Mouse (Mus musculus) forelimb bud, embryonic 11.5 days (tissue): Measurements from ENCODE around the gene Enah.

ENCODE experiments used
- DNase-seq: peaks from one replicate; pipeline ENCODE4 v3.0.0-alpha.2; 2012; ENCODE audit warnings: low read depth, low spot score

The Enah gene

DNA sequence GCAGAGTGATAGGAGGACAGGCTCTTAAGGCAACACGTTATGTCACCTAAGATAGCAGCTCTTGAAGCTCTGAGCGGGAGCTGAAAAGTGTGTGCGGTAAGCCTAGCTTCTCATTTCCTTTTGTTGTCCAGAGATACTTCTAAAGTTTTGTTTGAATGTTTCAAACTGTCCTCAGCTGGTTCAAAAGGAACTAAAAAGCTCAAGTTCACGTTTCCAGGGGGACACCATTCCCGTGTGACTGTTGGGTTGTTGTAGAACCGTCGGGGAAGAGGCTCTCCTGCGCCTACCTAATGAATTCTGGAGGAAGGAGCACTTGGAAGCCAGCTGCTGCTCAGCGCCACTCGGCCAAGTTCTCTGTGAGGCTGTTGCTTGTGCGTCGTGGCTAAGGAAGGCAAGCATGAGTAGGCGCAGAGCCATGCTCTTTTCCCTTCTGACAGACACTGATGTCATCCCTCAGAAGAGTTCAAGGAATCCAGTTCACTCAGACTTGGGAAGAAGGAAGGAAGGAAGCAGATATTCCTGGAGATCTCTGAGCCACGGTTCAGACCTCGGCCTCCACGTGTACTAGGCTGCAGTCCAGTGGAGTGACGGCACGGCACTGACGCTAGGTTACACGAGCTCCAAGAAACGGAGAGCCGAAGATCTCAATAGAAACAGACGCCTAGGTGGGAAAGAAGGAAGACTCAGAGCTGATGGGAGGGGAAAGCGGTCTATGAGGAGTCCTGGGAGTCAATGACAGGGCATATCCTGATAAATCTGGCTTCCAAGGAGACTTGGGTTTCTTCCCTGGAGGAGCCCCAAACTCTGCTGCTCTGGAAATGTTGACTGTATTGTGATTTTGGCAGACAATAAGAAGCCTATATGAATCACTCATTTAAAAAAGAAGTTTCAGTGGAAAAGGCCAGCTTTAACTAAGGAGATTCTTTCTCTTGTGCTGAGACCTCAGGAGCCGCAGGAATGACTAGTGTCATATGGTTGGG lies 8.7 kb upstream of the Enah start:
- no peak for DNase-seq

DNA sequence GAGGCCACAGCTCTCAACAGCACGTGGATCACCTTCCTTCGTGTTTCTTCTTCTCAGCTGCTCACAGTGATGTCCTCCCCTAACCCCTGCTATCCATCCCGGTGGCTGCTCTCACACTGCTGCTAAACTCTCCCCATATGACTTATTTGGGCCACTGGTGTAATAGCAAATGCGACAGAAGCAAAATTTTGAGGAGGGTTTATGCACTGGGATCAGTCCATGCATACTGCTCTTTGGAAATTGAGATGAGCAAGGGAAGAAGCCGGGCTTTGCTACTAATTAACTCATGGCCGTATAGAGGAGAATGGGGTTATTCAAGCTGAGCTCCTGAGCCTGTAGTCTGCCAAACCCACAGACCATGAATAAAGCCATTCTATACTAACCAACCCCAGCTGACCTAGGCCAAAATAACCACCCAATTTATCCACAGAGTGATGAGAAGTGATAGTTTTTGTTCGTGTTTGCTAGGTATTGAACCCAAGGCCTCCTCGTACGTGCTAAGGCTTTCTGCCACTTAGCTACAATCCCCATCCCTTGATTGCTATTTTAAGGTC lies 7.7 kb upstream of the Enah start:
- DNase-seq, result no peak

DNA sequence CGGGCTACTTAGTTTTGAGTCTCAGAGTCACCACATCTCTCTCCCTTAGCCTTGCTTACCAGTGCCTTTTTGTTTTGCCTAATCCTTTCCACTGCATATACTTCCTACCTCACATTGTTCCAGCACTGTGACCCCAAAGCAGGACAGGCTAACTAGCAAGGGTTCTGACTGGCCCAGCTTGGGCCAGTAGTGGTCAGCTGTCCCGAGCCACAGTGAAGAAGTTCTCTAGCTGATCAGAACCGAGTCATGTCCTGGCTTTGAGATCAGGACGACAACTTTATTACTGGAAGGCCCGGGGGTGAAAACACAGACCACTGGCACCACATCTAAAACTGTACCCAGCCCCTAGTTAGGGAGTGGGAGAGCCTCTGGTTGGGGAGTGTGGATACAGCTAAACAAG lies 7.0 kb upstream of the Enah start:
- no peak for DNase-seq

DNA sequence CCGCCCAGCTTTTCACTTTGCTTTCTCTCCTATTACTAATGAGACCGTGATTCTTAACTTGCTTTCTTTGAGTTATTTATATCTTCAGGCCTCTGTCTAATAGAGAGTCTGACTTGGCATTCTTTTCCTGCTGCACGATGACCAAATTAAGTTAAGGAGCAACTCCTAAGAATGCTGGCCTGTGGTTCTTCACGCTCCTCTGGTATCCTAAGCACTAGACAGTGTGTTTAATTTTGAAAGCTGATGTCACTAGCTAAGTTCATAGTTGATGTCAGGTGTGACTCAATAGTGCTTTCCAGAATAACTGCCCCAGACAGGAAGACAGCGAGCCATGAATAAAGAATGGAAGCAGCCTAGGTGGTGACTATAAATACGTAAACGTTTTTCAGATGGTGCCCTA lies 6.3 kb upstream of the Enah start:
- no peak for DNase-seq

DNA sequence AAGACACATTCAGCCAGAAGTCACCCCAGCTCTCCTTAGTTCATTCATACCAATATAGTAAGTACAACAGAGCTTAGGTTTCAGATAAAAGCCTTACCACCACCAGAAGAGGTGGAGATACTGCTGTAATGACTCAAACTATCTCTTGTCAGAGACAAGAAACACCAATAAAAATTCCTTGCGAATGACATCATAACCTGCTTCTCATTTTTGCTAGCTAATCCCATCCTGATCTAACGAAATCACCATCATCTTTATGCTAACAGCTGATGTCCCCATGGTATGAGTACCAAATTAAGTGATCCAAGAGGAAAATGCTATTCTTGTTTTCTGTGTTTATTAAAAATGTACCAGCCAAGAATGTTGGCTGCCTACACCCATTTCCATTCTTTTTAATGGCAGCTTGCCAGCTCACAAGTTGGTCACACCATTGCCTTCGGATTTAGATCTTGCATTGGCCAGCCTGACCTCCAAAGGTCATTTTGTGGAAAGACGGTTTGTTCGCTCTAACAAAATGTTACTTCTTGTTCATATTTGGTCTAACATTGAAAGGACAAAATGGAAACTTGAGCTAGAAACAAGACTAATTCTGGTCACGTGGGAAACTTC lies 2.0 kb upstream of the Enah start:
- DNase-seq, result no peak

DNA sequence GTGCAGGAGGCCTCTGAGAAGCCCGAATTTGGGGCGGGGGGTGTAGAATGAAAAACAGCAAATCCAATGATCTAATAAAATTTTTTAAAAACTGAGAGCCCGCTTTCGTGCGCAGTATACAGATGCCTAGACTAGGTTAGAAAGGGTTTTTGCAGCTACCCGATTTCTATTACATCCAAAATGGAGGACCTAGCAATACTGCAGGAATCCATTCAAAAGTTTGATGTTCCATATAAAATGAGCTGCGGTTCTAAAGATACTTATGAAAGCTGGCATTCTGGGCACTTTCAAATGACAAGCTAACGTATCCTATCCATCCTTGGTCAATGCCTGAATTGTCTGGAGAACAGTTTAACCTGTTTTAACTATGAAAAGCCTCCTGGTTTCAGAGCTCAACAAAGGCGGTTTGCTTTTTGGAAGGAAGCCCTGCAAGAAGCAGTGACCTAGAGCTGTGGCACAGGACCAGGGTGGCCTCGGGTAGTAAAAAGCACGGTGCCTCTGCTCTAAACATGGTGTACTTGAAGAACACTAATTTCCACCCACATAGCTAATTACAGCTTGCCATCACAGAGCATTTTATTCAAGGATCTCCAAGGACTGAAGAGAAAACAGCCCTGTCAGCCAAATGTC lies 1.2 kb upstream of the Enah start:
- no peak for DNase-seq

DNA sequence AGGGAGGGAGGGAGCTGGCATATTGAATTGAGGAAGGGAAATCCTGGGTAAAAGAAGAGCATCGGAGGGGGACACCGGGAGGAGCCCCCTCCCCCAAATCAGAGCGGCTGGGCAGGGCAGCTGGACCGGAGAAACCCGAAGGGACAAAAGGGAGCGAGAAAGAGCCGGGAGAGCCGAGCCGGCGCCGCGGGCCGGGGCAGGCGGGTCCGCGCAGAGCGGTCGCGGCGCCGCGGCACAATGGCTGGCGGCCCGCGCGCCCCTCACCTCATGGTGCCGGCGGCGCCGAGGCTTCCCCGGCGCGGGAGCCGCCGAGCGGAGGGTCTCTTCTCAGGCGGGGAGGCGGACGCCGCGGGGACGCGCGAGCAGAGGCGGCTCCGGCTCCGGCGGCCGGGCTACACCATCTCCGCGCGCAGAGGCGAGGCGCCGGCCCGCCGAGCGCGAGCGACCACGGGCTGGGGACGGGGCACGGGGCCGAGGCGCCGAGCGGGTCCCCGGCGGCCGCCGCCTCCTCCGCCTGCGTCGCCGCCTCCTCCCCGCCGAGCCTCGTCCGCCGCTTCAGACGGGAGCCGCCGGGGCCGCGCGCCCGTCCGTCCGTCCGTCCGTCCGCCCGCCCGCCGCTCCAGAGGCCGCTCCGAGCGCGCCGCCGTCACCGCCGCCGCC lies 394 bp downstream of the Enah start:
- DNase-seq, result no peak

DNA sequence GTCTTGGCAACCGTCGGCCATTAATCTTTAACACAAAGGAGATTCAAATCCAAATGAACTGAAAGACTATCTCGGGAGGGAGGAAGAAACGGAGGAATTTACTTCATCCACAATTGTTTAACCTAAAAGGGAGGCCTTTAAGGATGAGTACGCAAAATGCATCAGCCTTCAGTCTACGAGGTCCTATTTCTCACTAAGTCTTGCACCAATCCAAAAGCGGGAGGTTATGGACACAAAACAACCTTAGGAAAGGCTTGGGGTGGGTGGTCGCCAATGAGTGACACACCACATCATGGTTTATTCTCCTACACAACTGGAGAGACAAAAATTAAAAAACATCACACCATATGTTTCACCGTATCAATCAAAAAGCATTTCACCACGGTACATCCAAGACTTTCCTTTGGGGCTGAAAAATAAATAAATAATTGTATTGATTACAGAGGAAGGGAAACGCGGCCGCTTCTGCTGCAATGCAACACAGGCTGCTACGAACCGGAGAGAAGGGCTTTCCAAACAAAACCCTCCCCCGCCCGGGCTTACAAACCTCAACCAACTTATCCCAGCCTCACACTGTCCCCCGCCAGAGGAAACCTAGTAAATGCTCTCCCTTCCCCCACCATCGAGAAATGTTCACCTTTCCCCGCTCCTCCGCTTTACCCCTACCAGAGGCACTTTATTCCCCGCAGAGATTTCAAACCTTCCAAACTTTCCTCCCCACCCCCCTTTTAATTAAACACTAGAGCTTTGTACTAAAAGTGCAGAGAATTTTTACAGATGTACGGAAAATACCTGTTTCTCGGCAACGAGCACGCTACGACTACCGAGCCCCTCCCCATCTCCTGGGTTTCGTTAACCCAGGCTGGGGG lies 1.2 kb downstream of the Enah start:
- peak; percentile 70 for DNase-seq

DNA sequence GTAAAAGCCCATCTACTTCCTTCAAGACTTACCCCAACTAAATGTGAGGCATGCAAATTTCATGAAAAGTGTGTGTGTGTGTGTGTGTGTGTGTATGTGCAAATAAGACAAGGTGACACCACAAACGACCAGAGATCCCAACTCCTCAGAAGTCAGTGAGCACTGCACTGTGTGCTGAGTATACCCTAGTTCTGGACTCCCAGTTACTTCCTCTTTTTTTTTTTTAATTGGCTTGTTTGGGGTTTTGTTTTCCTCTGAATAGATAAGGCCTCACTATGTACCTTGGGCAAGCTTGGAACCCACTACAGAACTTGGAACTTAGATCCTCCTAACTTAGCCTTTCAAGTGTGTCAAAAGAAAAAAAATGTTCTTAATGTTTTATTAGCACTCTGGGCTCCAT lies 14.0 kb downstream of the Enah start:
- DNase-seq, result no peak

DNA sequence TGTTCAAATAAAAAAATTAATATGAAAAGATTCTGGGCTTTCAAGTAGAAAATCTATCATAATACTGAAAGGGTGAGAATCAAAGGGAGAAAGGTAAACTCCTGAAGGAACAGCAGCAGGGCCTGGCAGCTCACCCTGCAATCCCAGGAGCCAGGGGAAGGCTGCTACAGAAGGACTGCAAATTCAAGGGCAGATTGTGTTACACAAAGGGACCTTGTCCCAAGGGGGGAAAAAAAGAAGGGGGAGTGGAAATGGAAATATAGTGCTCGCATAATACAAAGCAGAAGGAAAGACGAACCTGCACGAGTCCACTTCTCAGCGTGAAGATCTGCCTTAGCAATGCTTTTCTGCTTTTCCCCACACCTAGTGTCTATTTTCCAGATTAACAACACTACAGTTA lies 21.1 kb downstream of the Enah start:
- DNase-seq, result peak; percentile 49

DNA sequence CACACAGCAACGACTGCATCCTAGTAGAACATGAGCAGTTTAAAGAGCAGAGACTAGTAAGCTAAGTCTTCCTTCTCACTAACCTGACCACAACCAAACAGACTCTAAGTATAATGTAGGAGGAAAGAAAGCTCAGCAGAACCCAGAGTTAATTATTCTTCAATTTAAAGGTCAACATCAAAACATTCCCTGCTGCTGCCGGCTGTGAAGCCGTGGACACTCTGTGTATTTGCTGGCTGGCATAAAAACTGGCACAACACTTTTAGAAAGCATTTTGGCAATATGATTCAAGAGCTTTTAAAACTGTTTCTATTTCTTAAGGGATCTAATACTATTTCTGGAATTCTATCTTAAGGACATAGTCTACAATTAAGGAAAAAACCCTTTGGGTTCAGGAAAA lies 22.0 kb downstream of the Enah start:
- DNase-seq, result no peak

DNA sequence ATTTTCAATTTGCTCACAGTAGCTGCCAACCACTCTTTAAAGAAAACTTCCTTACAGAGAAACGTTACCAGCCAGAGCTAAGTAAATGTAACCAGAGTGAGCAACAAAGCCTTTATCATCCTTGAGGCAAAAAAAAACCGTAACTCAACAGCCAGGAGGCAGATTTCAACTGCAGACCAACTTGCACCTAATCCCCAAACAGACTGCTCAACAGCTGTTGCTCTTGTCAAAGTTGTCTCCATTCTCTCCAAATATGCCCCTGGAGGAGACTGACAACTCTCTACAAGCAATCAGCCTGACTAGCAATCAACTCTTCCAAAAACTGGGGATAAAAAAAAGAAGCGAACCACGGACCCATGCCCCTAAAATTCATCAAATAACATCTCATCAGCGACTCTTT lies 26.2 kb downstream of the Enah start:
- DNase-seq, result no peak

DNA sequence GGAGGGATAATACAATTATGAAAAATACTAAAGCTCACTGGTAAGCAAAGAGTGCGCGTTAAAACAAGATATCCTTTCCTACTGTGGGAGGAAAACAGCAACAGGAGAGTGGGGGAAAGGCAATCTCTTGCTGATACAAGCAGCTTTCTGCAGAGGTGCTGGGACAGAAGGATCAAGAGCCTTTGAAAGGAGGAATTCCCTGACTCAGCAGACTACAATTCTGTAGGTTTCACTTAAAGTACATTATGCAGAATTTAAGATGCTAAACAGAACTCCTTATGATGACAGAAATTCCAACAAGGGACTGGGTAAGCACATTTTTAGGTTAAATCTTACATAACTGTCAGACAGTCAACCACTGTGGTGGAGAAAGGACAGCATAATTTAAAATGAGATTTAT lies 31.4 kb downstream of the Enah start:
- no peak for DNase-seq

DNA sequence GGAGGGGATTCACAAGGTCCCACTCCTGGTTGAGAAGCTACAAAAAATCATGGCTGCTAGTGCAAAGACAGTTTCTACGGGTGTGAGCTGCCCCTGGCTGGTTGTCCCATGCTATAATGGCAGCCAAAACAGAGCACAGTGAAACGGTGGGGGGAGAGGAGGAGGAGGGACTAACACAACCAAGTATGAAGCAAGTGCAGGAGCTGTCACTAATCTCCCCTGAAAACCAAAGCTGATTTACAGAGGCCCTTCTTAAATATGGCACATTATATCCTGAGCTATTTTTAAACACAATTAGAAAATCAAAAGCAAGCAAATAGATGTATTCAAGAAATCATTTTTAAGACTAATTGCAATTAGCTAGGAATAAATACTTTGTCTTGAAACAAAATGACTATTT lies 32.6 kb downstream of the Enah start:
- DNase-seq, result no peak

DNA sequence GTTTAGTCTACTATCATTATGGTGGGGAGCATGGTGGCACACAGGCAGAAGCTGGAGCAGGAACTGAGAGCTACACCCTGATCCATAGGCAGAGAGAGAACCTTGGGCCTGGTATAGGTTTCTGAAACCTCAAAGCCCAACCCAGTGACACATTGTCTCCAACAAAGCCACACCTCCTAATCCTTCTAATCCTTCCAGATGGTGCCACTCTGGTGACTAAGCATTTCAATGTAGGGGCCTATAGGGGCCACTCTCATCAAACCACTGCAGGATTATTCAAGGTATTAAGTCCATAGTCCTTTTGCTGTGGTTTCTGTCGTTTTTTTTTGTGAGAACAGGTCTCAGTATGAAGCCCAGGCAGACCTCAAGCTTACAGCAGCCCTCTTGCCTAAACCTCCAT lies 33.9 kb downstream of the Enah start:
- no peak for DNase-seq

DNA sequence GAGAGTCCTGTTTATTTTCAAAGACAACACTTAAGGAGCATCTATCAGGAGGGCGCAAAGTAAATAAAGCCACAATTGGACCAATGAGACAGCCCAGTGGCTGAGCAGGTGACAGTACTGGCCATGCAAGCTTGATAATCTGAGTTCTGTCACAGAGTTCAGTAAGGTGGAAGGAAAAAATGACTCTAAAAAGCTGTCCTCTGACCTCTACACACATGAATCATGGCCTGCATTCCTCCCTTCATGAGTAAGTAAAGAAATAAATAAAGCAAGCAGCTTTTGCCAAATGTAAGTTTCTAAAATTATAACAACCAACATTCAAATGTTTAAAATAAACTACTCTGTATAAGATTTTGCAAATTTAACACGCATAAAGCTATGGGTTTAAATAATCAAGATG lies 35.0 kb downstream of the Enah start:
- no peak for DNase-seq

DNA sequence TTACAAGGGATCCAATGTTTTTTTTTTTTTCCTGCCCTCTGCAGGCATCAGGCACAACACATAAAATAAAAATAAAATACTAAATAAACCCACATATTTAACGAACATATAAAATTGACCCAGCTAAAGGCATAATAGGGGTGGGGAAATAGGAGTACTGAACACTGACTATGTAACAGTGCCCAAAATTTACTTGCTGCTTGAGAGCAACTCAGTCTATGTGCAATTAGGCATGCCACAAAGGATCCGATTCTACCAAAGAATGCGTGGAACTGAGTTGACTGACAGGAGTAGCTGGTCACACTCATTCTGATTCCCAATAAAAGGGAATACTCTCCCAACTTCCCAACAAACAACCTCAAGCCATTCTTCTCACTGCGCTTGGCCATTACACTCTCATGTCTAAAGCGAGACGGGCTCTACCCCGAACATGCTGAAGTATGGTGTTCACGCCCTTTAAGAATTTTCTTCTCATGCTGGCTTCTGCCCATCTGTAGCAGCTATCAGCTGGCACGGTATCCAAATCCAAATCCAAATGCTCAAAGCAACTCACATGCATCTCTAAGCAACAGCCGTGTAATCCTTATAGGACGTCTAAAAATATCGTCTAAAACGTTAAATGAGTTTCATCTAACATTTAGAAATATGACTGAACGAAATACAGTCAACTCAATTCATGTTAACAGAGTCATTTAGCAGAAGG lies 39.6 kb downstream of the Enah start:
- DNase-seq, result no peak

DNA sequence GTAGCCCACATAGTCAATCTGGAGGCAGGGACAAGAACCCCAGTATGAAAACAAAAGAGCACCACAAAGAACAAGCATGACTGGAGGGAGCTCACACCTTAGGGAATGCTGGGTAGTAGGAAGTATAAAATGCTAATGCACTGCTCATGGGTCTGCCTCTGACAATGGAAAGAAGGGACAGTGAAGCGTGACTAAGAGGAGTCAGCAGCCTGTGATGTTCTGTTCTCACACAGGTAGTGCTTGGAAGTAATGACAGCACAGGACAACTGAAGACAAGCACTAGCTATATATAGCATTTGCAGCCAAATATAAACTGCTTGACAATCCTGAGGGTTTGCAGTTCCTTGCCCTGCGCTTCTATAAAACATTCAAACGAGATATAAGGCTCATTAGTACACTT lies 44.3 kb downstream of the Enah start:
- no peak for DNase-seq

DNA sequence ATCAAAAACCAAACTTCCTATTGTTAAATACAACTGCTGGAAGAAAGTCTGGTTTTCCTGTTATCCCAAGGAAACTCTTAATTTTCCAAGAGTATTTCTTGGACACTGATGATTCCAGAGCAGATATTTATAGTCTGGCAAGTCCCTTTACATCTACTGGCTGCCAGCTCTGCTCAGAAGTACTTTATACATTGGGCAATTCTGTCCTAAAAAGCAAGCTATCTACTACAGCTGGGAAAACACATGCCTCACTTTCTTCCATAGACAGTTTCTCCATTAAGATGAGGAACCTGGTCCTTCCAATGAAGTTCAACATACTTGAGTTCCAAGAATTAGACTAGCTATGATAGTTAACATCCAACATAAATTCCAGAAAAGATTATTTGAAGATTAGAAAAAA lies 44.9 kb downstream of the Enah start:
- DNase-seq, result no peak

DNA sequence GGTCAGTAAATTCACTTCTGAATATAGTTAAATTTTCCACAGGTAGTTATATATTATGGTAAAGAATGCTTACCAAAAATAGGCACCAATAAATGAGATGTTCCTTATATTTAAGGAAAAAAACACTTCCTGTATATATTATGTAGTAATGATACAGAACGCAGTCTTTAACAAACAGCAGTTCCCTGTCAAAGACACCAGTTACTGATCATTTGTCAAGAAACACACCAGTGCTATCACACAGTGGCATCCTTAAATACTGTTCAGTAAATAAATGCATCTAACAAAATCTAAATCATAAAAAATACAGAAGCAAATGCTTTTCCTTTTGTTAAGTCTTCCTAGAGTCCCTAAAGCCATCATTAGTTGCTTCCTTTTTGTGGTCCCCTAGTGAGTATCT lies 54.5 kb downstream of the Enah start:
- no peak for DNase-seq
